Mouse (Mus musculus) ovary, postnatal 36 days (tissue): Measurements from ENCODE around the gene Snap25.

Experiments
- DNase-seq: peaks from one replicate; pipeline ENCODE4 v3.0.0; 2022; ENCODE audit warnings: low spot score, mixed read lengths

Gene Snap25

DNA sequence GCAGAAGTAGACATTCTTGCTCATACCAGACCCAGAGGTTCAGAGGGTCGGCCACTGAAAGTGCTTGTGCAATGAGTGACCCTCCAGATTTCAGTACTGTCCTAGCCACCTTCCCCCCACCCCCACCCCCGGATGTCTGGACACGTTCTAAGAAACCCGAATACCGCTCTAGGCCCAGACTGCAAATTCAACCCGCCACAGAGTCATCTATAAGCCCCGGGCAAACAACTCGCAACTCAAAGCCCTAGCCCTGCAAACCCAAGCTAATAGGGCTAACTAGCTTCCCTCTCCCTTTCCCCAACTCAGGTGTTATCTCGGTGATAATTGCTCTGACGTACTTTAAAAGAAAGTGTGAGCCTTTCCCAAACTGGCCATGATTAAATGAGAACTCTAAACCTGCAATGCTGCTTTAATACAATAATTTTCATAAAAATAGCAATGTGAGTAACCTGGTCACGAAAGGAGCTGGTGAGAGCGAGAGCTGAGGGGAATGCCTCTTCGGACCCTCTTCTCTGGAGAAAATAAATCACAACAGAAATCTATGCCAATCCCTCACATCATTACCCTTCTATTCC lies 725 bp upstream of the Snap25 start:
- no peak for DNase-seq

DNA sequence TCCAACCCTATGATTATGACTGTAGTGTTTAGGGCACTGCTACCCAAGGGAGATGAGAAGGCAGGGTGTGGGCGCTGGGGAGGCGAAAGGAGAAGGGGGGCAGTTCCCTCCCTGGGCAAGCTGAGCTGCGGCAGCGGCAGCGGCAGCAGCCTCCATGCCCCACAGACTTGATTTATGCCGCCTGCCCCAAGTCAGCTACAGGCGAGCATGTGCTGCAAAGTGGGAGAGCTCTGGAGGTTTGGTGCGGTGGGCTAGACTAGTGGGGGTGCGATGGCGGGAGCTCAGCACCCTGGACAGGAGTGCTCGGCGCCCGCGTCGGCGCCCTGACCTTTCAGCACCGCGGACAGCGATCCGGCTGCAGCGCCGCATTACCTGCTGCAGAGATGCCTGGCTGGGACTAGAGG lies 757 bp downstream of the Snap25 start:
- peak; percentile 87 for DNase-seq

DNA sequence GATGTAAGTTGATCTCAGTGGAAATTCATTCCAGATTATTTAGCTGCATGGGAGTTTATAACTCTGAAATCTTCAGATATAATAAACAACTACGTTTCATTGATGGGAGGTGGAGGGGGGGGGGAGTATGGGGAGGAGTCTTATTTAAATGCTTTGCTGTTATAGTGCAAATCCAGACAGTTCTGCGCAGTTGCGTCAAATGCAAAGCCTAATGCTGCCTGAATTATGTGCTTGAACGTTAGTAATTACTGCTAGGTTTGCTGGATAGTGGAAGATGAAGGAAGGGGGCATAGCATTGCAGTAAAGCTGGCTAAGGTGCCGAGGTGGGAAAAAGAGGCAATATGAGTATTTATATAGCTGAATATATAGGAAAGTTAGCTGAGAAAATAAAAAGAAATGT lies 2.3 kb downstream of the Snap25 start:
- no peak for DNase-seq

DNA sequence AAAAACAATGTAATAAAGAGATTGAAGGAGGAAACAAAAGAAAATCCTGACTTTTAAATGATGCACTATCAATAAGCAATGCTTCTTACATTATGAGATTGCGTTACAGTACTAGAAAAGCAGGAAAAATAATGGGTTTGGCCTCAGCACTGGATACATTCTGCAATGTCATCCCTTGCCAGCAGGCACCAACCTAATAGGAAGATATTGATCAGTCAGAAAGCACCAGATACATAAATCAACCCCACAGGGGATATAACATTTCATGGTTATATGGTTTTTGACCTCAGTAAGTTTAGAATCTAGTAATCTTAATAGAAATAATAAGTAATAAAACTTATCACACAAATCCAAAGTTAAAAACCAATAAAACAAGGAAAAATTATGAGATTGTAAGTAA lies 3.1 kb downstream of the Snap25 start:
- no peak for DNase-seq

DNA sequence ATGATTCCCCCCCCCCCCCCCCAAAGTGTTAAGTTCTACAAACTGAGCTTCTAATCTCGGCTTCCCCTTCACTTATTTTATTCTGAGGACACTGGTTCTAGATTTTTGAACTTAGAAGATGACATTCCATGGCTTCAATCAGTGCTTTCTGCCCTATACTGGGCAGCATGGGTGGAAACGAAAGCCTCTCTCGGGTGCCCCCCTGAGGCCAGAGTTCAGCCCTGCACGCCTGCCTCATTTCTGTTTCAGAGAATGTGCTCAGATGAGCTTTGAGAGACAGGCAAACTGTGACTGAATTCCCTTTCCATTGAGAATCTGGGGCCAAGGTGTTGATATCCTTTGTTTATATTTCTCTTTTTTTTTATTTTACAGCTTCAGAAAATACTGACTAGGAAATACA lies 7.0 kb downstream of the Snap25 start:
- peak; percentile 55 for DNase-seq

DNA sequence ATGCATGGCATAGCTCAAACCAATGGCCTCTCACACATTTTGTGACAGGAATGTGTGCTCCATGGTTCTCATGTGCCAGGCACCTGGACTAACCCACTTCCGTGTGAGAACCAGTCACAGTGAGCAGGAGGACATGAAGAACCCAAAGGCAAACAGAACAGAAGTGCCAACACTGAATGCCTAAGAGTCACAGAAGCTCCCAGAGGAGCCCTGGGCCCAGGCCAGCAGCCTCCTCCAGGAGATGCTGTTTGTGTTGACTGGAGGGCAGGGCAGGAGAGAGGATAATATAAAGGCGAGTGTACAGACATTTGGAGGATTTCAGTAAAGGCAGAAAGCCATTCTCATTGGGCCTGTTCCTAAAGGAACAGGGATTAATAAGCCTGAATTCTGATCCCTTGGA lies 25.0 kb downstream of the Snap25 start:
- no peak for DNase-seq

DNA sequence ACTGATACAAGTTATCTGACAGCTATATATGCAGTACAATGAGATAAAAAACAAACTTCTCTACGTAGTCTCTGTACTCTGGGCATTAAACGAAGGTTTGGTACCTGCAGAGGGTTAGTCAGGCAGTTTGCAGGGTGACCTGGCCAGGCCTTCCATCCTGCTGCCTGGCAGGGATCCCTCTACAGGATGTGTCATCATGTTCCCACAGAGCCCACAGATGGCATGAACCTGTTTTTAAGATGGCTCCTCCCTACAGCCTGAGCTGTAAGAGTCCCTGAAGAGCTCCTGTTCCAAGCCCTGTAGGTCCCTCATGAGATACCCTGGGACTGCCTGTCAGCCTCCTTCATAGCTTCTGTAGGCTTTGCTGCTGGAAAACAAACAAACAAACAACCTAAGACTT lies 29.0 kb downstream of the Snap25 start:
- DNase-seq: no peak

DNA sequence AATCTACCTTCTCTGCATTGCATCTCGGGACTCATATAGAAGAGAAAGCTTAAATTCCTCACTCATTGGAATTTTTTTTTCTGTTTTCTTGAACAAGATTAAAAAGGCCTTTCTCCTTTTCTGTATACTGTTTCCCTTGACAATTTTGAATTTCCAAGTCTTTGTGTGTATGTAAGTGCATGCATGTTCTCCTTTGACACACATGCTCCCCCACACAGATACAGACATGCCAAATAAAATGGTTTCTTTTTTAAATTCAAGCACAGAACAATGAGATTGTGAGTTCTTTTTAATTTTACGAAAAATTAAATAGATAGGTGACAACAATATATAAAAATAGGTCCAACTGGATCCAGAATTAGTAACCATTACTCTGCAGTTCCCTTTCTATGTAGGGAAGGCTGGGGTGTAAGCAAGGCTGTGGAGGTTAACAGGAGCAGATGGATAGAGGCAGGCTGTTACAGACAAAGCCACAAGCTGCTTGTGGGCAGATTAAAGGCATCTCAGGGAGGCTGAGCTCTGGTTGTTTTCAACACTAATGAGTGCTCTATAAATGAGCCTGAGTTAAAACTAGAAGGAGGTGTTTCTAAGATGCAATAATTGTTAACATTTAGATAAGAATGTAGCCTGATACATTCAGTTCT lies 31.6 kb downstream of the Snap25 start:
- DNase-seq: no peak

DNA sequence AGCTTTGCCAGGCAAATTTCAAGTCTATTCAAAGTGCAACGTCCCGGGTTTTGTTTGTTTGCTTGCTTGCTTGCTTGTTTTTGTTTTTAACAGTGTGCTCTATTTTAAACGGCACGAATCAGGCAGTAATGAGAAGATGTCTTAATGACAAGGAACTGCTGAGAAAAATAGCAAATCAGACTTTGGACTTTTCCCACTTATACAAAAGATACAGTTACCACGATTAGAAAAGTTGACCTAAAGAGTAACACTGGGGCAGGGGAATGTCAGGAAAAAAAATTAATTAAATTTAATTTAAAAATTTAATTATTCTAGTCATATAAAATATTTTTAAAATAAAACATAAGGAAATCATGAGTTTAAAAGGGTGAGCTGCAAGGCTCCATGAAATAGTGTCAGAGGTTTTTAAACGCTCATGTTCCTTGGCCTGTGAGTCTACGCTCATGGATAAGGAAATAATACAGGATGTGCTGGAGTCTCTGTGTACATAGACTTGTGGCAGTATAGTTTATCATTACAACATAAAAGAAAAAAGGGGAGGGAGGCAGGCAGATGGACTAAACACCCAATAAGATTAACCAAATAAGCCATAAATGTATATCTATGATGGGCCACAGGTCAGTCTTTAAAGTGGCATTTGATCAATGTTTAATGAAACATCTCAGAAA lies 32.2 kb downstream of the Snap25 start:
- no peak for DNase-seq

DNA sequence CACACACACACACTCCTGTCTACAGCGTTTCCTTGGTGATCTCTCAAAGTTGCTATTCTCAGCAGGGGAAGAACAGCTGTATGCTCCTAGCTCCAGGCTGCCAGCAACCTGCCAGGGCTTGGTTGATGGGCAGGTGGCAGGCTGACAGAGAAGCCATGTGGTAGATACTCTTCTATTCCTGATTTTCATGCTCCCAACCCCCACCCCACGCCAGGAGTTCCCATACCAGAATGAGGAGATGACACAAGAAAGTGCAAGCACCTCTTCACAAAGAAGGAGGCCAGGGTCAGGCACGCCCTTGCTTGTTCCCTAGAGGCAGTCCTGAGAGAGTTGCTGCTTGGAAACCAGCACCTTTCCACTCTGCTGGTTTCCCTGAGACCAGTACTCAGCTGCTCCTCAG lies 40.4 kb downstream of the Snap25 start:
- DNase-seq: no peak

DNA sequence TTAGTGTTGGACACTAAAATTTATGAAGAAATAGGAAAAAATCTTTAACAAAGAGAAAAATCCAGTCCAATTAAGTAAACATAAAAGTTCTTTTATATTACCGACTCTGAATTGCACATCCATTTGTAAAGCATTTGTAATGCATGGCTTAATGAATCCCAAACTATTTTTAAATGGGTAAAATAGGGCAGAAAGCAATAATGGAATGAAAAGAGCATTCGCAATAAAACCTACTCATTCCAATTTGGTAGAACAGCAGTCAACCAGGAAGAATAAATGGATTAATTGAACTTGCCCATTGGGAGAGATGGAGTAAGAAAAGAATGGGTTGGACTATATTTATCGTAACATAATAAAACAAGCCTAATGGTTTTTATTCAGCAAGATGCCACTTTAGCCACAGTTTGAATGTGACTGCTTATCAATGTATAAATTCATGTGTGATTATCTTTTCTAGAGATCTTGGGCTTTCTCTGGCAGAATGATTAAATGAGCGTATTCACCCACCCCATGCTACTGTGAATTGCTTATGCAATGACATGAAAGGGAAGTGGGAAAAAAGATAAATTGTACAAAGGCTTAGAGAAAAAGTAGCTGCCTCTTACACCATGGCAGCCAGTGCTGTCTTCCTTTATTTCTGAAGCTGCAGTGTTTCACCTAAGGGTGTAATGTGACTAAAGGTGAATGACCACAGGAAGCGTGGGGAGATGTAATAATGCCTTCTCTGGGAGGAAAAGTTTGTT lies 45.7 kb downstream of the Snap25 start:
- no peak for DNase-seq

DNA sequence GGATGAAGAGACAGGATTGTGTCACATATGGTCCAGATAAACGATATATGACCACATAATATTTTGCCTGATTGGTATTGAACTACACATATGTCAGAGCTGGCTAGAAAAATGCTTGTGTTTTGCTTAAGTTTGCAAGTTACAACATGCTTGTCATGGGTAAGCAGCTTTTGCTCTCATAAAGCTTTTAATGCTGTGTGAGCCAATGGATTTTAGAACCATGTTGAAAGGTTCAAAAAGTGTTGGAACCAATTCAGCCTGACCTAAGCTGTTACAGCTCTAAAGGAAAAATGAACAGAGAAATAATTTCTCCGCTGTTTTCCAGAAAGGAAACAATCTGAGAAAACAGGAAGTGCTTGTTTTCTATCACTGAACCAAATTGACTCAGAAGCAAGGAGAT lies 64.9 kb downstream of the Snap25 start:
- no peak for DNase-seq

DNA sequence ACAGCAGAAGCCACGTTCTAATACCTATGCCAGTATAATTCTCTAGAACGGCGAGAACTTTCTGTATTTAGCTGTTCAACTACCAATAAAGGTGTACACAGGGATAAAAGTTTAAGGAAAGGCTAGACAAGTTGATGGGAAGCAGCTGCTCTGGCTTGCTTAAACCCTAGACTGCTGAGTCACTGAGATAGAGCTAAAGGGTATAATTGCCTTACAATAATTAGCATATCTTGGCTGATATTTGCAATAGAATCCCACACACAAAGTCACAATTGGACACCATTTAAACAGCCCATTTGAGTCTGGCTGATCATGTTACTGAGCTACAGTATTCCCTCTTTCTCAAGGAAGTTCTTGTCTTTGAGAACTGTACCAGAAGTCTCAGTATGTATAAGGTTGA lies 65.4 kb downstream of the Snap25 start:
- no peak for DNase-seq

DNA sequence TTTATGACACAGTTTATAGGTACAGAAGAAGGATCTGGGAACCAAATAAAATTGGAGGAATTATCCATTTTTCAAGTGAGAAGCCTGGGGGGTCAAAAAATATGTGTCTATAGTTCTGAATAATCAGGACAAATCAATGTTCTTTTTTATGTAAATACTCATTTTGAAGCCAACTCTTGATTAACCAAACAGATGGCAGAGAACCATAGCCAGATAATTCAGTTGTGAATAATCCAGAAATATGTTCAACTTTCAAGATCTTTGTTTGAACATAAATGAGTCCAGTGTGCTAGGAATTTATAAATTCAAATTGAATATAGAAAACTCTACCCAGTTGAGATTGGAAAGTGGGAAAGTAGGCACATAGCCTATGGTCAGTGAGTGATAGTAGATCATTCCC lies 67.0 kb downstream of the Snap25 start:
- DNase-seq: no peak

DNA sequence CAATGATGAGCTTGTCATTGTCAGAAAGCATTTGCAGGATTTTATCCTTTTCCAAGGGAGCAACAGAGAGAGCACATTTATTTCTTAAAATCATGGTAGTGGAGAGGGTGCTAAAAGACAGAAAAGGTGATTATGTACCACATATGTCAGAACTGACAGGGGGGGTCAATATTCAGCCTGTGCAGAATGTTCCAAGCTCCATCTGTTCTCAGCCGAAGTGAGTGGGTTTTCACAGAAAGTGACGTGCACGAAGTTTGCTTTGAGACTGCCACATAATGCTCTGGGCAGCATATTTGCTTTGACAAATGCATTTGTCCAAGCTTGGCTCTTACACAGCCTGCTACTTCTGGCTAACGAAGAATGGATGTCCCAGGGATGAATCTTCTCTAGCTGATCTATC lies 71.1 kb downstream of the Snap25 start:
- no peak for DNase-seq

DNA sequence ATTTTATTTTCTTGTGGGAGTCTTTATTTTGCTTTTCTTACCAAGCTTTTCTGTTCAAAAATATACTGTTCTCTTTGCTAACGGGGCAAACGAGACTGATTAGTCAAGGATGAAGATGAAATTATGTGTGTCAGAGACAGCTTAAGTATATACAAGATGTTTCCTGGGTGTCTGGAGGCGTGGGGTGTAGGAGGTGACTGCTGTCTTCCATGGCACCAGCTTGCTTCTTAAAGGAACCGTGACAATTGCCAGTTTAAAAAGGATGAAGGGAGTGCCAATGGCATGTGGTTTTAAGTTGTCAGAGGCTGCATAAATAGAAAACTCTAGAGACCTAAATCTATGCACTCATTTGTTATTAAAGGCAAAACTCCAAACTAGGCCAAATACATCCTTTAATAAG lies 75.1 kb downstream of the Snap25 start:
- no peak for DNase-seq

DNA sequence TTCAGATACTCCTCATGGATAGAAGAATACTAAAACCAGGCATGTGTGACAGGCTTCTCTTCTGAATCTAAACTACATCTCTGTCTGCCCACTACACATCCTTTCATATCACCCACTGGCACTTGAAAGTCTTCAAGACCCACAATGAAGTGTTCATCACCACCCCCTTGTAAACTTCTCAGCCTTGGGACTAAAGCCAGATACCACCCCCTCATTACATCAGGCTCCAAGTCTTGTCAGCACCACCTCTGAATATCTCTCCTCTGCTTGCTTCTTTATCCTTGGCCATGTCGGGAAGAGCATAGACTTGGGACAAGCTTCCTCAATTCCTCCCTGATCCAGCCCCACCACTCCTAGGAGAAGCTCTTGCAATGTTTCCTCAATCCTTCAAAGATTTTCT lies 83.3 kb downstream of the Snap25 start:
- DNase-seq: no peak

DNA sequence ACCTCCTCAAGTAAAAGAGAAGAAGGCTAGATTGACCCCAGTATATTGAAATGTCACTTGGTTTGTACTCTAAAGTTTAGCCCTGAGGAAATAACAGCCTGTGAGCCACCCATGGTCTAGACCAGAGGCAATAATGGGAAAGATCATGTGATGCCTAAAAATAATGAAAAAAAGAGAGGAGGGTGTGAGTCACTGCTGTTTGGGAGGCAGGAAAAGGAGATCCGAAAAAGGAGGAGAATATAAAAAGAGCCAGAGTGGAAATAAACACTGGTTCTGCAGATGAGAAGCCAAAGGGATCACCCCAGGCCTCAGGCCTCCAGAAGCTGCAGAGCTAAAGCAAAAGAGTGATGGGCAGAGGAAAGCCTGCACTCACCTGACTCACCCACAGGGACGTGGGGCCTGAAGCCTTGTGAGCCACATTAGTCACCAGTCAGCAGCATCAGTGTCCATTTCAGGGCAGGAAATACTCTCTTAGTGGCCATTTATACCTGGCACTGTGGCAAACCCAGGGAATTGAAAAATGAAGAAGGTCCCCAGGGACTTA lies 85.7 kb downstream of the Snap25 start:
- no peak for DNase-seq

DNA sequence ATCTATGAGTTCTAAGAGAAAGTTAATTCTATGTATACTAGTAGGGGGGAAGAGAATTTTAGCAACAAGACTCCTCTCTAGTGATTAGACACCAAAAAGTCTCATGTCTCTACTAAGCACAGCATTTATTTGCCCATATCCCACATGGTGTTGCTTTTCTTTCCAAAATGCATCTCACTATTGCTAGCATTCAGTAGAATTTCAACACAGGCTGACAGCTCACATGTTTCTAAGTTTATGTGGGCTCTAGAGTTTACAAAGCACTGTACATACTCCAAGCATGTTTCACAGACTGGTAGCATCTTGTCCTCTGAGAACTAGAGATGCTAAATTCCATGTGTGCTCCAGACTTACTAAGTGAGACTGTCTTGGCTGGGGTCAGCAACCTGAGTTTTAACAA lies 87.8 kb downstream of the Snap25 start:
- DNase-seq: no peak

DNA sequence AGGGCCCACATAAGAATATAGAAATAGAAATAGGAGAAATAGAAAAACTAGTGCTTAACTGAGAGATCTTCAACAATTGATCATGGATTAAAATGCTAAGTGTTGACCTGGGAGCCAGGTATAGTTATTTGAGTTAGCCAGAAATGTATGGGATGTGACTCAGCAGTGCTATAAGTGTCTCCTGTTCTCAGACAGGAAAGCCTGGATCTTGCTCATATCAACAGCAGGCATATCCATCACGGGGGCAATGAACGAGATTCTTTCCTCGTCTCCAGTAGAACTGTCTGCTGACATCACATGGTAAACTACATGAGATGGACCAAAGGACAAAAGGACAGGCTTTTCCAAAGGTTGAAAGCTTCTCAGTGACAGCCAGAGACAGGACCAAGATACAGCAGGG lies 88.8 kb downstream of the Snap25 start:
- DNase-seq: no peak

DNA sequence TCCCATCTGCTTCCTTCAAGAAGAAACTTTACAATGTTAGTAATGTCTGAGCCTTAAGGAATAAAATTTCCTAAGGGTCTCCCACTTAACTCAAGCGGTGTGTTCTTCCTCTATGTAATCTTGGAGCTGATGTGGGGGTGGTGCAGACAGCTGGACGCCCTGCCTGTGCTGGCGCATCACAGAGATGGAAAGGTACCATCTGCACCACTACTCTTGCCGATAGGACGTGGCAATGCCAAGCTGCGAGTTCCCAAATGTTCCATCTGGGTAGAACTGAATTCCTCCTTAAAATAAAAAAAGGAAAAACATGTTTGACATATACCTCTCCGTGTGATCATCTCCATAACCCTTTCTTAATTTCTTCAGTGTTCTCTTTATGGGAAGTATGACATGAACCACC lies 89.9 kb downstream of the Snap25 start:
- DNase-seq: no peak

DNA sequence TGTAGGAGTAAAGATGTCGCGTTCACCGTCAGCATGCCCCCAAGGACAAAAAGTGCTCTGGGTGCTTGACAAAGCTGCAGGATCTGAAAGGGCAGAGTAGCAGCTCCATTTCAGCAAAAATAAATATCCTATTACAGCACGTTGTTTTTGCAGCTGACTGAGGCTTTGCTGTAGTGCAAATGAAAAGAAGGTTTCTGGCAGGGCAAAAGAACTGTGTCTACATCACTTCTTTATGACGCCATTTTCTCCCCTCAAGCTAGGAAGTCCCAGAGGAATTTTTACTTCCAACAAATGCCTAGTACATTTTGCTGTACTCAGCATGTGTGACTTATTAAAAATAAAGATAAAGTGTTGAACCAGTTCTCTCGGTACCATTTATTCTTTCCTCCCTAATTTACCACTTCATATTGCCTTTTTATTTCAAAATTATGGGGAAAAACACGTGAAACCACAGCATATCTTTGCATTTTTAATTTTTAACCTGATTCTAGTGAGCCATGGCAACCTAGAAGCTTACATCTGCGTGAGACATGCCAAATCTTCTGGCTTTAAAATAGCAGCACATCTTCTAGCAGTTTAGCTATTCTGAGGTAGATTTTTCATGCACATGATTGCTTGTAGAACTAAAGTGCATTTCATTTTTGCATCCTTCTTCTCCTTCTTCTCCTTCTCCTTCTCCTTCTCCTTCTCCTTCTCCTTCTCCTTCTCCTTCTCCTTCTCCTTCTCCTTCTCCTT lies 94.9 kb downstream of the Snap25 start:
- no peak for DNase-seq
